Mouse (Mus musculus) right cerebral cortex, postnatal 4 days (tissue): ENCODE data around the gene Rsph6a.

ENCODE experiments used
- DNase-seq: peaks from one replicate; pipeline ENCODE4 v3.0.0-alpha.2; 2022

The Rsph6a gene

GRCm38 (mm10) chr7:19109565-19109964 lies 55.1 kb downstream of the Rsph6a start:
- no peak for DNase-seq

- peak; percentile 81 for DNase-seq
Measured at GRCm38 (mm10) chr7:19118028-19118771, 63.7 kb downstream of the Rsph6a start, which contains the start of gene Gm4969. Gene Gm4969 (minus strand): TSS chr7:19118368.

DNA sequence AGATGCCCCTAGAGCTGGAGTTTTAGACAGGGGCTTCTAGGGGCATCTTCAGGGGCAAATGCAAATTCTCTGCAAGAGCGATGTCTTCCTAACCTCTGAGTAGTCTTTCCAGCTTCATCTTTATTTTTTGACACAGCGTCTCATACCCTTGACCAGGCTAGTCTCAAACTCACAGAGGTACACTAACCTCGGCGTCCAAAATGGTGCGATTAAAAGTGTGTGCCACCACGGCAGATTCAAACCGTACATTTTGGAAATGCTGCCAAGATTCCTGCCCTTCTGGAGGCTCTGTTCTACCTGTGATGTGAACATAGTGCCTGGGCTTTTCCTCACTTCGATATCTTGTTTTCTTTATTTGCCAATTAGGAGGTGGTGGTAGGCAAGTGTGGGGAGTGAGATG lies 64.6 kb downstream of the Rsph6a start:
- no peak for DNase-seq

GRCm38 (mm10) chr7:19119631-19120429 lies 65.3 kb downstream of the Rsph6a start, which contains the start of gene Fbxo46:
Gene Fbxo46 (plus strand): TSS chr7:19119859.
- DNase-seq, result peak; percentile 85

- no peak for DNase-seq
Measured at GRCm38 (mm10) chr7:19121686-19122085, 67.2 kb downstream of the Rsph6a start.
